ENCODE assay signal across 14 mouse cellular contexts in genomic region chr4:108253317-108253716, GRCm38 (mm10). TPM values are rescaled to one million over a fixed set of nuclear protein-coding genes. Genes with fewer than 3 reads are reported as not detected.
DNase-seq lines count a peak whose midpoint lies in the region; TF ChIP-seq lines count a peak whose summit lies in the region.
"Had no signal": no experiment of that assay in that cellular context is flagged by ENCODE, and none has a peak within 500 bp of the region (broad histone marks: within the 10 kb centered on the region; RNA-seq: fewer than 3 reads in every experiment).

No protein-coding gene starts in this region.

- TF ChIP-seq CTCF in cerebellum, adult 2 months (IDR thresholded peaks at IDR 0.05; ENCODE audit: borderline replicate concordance, insufficient read depth, low read depth, low read length), result peak; percentile 23; the same call in 1 of the 2 replicates
- TF ChIP-seq CTCF in layer of hippocampus, adult 2 months (conservative IDR thresholded peaks at IDR 0.05), result peak; percentile 68
- TF ChIP-seq CTCF in brain, embryonic 14.5 days (IDR thresholded peaks at IDR 0.05; ENCODE audit: borderline replicate concordance, extremely low read depth, insufficient read depth, insufficient read length), result peak; percentile 27; the same call in 1 of the 2 replicates

- DNase-seq in cerebellum, adult 2 months, result no peak
- no peak for DNase-seq in cerebellum, postnatal 14 days
- no peak for DNase-seq in layer of hippocampus, adult 2 months (ENCODE audit: low spot score in 2 of 2)
- DNase-seq in layer of hippocampus, adult 11-12 months (ENCODE audit: low spot score), result no peak
- peak; percentile 12 for DNase-seq in A20 (ENCODE audit: low read depth, low spot score)
- no peak for DNase-seq in brain, embryonic 14.5 days (ENCODE audit: low read depth)
- DNase-seq in urinary bladder, adult 2 months (ENCODE audit: low spot score), result no peak
- no peak for DNase-seq in right cerebral cortex, postnatal 4 days

- no peak overlapping the region for H3K4me3 ChIP-seq in cerebellum, adult 2 months (replicated peaks; ENCODE audit: insufficient read depth, low read depth, low read length)
- no peak overlapping the region for H3K4me3 ChIP-seq in layer of hippocampus, adult 2 months
- H3K4me3 ChIP-seq: hindbrain, embryonic 10.5 days; limb, embryonic 10.5 days had no signal

- WGBS in cerebellum, adult 2 months, result 87% methylated on average over 6 of the region's 6 CpGs

- H3K27me3 ChIP-seq in cerebellum, adult 2 months (ENCODE audit: control insufficient read depth, insufficient read depth, low read length), result no peaks in the 10 kb centered on the region

- no peak overlapping the region for H3K27ac ChIP-seq in cerebellum, adult 2 months (ENCODE audit: insufficient read depth, low read length)
- H3K27ac ChIP-seq in layer of hippocampus, adult 2 months, result no peak overlapping the region
- H3K27ac ChIP-seq: hindbrain, embryonic 10.5 days; limb, embryonic 10.5 days had no signal

- H3K4me1 ChIP-seq in cerebellum, adult 2 months (ENCODE audit: control insufficient read depth, insufficient read depth, low read length), result no peaks in the 10 kb centered on the region
- H3K4me1 ChIP-seq: hindbrain, embryonic 10.5 days; limb, embryonic 10.5 days had no signal

- TF ChIP-seq POLR2A in cerebellum, adult 2 months (IDR thresholded peaks at IDR 0.05; ENCODE audit: borderline replicate concordance, insufficient read depth, low read length), result no peak
- TF ChIP-seq POLR2A in brain, embryonic 14.5 days (IDR thresholded peaks at IDR 0.05; ENCODE audit: borderline replicate concordance, extremely low read depth, insufficient read depth, insufficient read length, poor library complexity, severe bottlenecking), result no peak

RNA-seq across cellular contexts. Expression of gene Zyg11a, which starts 35.5 kb away (rescaled TPM):
- polyA plus RNA-seq in cerebellum, adult 2 months (2012; rRNA removed), result not detected in 2 replicates
- total RNA-seq in layer of hippocampus, adult 2 months (2021), result not detected
- polyA plus RNA-seq in brain, embryonic 14.5 days (2012; rRNA removed), result 0.03 and 0.13 TPM in 2 replicates
- polyA plus RNA-seq in urinary bladder, adult 2 months (2012; rRNA removed), result 0.13 and 0.18 TPM in 2 replicates
- total RNA-seq: layer of hippocampus, adult 18-20 months; megakaryocyte progenitor cell, adult 5-6 weeks had no signal
- polyA plus RNA-seq: forebrain, embryonic 11.5 days; limb, embryonic 10.5 days; neural tube, embryonic 11.5 days had no signal

RNA-seq across cellular contexts. Expression of gene Zyg11b, which starts 47.6 kb away (rescaled TPM):
- polyA plus RNA-seq in cerebellum, adult 2 months (2012; rRNA removed), result 39.1 and 39.4 TPM in 2 replicates
- 10 to 100 TPM; 96.1 to 99.5 TPM for total RNA-seq in layer of hippocampus, adult 2 months (2021)
- 41.2 and 58.5 TPM in 2 replicates for polyA plus RNA-seq in brain, embryonic 14.5 days (2012; rRNA removed)
- polyA plus RNA-seq in urinary bladder, adult 2 months (2012; rRNA removed), result 15.3 and 17.4 TPM in 2 replicates
